Mouse (Mus musculus): ENCODE measurements around the gene Fam160b1.

Gene Fam160b1

DNA sequence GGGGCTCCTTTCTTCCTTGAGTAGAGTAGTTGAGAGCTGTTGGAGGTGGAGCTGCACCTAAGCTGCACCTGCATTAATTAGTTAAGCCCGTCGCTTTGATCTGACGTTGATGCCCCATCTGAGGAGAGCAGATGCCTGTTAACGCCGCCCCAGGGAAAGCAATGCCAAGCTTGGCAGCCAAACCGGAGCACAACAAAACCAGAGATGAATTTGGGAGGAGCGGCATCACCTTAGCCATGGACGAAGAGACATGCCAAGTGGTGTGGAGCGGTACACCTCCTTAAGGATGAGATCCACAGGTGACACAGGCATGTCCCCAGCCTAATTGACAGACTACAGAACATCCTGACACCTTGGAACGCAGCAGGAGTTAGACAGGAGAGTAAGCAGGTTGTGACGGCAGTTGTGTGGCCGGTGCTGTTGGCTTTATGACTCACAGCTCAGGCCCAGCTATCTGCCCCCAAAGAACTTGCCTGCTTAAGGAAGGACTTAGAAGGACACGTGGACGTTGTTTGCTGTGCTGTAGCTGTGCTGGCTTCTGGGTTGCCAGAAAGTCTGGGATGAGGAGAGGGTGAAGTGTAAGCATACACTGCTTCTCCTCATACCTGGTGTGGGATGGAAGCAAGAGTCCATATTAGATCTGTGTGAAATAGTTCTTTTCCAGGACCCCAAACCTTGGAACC lies 67.4 kb downstream of the Fam160b1 start:
- no peak for DNase-seq

DNA sequence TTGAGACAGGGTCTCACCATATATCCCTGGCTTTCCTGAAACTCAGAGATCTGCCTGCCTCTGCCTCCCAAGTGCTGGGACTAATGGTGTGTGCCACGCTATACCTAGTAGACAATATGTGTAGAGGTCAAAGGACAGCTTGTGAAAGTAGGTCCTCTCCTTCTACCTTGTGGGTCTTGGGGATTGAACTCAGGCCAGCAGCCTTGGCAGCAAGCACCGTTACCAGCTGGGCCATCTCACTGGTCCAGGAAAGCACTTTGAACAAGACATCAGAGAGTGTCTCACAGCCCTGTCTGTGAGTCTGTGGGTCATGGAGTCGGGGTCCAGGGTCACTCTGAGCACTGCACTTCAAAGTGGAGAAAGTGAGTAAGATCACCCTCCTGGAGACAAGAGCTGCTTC lies 68.2 kb downstream of the Fam160b1 start:
- no peak for DNase-seq

- no peak for DNase-seq
These were observed 69.4 kb downstream of the Fam160b1 start for GRCm38 (mm10) chr19:57429926-57430325.

- no peak for DNase-seq
These were observed 71.0 kb downstream of the Fam160b1 start for GRCm38 (mm10) chr19:57431476-57431875.

DNA sequence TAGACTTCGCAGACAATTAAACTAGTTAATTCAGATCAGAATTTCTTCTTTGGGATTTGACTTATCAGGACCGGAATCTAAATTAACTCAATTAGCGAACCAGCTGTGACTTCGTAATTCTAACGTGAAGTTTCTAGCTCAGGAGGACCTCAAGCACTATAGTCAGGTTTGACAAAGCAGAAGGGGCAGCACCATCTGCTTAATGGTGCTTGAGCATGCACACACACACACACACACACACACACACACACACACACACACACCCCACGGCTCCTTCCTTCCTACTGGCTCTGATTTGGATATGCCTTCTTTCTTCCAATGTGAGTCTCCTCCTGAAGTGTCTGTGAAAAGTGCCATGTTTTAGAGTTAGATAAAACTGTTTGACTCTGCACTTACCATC lies 73.5 kb downstream of the Fam160b1 start:
- no peak for DNase-seq

- DNase-seq: no peak
These were observed 76.1 kb downstream of the Fam160b1 start for GRCm38 (mm10) chr19:57436586-57437021.

- no peak for DNase-seq
These were observed 76.6 kb downstream of the Fam160b1 start for GRCm38 (mm10) chr19:57437042-57437441.

All from cerebellum, adult 8-10 months (tissue).